Mouse (Mus musculus) urinary bladder, postnatal 14 days (tissue): Measurements from ENCODE around the gene Vwf.
A peak's percentile ranks its signal among the peaks of the same experiment; 100 is the strongest.

Experiments
- DNase-seq: peaks from one replicate; pipeline ENCODE4 v3.0.0; 2021; ENCODE audit warnings: low spot score

The Vwf gene

DNA sequence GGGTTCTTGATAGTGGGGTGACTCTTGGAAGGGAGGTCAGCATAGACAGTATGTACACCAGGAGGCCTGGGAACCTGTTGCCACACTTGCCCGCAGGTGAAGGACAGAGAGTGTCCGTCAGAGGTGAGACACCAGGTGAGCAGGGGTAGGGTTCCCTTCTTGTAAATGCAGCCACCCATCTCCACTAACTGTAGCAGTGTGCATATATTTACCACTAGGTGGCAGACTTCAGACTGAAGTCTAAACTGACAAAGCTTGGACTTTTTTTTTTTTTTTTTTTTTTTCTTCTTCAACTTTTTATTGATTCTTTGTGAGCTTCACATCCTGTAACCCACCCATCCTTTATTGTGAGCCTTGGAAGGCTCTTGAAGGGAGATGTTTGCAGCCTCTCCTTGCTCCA, 75.9 kb downstream of the Vwf start:
- no peak for DNase-seq

DNA sequence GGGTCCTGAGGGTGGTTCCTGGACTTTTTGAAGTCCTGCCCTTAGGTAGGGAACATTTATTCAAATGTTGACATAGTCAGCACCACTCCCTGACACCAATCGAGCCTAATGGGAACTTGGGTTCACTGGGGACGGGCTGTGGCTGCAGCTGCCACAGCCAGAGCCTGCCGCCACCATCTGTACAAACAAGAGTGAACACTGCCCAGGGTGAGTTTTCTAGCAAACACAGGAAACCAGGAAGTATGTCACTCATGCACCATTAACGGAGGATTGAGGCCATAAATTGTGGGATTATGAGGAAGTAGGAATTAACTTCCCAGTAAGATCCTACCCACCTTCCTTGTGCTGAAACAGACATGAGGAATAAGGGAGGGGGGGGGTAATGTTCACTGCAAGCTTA, 93.9 kb downstream of the Vwf start:
- no peak for DNase-seq

DNA sequence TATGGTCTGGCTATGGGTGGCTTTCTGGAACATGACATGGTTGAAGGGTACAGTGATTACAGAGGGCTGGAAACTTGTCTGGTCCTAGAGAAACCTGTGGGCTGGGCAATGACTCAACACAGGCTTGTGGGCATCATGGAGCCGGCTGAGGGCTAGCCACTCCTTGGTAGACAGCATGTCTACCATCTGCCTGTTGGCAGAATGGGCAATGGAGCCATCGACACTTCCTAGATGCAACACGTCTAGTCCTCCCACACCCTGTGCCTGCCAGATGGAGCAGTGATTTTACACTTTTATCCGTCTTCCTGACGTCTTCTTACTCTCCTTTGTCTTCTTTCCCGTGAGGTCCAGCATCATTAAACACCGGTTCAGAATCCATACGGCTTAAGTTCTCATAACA, 94.6 kb downstream of the Vwf start:
- no peak for DNase-seq

DNA sequence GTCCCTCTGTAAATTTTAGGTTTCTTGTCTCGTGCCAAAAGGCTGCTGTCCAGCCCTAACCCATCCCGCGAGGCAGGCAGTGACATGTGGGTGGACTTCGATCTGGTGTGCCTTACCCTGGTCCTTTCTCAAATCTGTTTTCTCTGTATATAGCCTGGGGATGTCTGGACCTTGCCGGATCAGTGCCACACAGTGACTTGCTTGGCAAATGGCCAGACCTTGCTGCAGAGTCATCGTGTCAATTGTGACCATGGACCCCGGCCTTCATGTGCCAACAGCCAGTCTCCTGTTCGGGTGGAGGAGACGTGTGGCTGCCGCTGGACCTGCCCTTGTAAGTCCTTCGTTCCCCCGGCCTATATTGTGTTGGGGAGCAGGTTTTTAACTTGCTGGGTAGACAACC, 102.4 kb downstream of the Vwf start:
- no peak for DNase-seq

DNA sequence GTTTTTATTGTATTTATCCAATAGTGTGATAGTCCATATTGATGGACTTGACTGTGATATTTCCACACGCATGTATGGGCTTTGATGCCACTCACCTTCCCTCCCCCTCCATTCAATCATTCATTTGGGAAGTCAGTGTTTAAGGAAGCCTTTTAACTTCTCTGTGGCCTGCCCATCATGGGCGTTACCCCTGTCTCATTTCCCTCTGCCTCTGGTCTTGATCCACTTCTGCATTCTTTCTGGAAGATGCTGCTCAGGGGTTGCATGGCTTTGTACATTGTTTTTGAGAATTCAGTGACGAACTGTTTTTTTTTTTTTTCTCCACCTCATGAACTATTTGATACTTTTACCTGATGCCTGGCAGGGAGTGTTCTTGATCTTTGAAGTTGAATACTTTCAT, 104.8 kb downstream of the Vwf start:
- DNase-seq, result no peak

DNA sequence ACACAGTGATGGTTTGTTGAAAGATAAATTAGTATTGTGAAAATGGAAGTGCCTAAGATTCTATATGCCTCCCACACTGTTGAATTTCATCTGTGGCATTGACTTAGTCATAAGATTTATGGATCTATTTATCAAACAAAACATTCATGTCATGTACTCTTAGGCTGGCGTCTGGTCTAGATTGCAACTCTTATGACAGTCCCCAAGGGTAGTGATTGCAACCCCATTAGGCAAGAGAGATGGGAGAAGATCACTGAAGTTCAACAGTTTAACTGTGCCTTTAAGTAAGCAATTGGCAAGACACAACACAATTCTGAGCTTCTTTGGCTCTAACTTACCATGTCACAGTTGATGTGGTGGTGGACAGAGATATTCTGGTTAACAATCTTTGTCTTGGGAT, 106.8 kb downstream of the Vwf start:
- no peak for DNase-seq

DNA sequence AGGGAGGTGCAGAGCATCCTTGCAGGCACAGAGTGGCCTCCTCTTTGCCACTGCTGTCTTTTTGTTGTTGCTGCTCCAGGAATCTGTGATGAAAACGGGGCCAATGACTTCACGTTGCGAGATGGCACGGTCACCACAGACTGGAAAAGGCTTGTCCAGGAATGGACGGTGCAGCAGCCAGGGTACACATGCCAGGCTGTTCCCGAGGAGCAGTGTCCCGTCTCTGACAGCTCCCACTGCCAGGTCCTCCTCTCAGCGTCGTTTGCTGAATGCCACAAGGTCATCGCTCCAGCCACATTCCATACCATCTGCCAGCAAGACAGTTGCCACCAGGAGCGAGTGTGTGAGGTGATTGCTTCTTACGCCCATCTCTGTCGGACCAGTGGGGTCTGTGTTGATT, 110.3 kb downstream of the Vwf start:
- no peak for DNase-seq

DNA sequence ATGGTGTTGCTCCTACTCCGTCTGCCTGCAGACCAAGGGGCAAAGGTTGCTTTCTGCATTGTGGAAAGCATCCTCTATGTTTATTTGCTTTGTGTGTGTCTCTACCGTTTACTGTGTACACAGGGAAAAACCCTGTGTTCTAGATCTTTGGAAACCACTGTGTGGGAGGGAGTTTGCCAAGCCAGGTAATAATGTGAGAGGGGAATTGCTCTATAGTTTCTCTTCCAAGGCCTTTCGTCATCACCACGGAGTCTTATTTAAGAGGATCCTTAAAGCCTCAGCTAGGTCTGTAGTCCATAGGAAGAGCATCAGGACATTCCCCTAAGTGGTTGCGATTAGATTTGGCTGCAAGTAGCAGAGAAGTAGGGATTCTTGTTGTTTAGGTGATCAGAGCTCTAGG, 111.4 kb downstream of the Vwf start:
- DNase-seq, result no peak

DNA sequence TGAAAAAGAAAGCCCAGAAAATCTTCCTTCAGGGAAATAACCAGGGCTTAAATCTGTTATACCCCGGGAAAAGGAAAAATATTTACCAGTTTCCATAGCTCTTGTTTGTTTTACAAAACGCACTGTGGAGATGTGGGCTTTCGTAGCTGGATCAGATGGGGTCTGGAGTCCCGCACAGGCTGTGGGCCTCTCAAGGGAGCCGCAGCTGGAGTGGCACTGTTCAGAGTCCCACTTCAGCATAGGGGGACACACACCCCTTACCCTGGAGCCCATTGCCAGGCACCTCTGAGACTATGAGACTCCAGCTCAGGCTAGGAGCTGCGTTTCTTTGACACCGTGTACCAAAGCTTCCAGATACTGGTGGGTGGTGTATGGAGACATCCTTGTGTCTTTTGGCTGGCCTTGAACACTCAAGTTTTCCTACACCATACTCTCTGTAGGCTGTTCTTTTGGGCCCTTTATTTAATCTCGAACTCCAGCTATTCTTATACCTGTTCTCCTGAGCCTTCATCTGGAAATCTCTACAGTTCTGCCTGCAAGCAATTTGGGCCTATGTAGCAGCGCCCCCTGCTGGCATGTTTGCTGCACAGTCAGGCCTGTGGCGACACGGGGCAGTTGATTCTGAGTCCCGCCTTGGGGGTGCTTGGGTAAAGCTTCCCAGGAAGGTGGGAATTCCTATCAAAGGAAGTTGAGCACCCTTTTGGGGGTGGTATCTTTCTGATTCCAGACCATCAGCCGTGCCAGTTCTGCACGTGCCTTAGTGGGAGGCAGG, 114.7 kb downstream of the Vwf start:
- DNase-seq, result peak; percentile 77

DNA sequence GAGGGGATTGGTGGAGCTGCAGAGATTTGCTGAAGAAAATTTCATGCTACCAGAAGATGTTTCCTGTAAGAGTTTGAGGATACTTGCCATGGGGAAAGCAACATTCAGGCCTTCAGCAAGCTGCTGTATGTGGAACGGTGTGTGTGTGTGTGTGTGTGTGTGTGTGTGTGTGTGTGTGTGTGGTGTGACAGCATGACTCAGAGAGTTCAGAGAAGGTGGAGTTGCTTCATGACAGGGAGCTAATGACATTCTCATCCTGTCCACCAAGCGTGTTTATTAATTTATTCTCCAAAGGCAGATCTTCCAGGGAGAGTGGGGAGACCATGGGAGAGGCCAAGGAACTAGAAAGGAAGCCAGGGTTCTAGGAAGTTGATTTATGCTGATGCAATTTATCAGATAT, 117.3 kb downstream of the Vwf start:
- no peak for DNase-seq

DNA sequence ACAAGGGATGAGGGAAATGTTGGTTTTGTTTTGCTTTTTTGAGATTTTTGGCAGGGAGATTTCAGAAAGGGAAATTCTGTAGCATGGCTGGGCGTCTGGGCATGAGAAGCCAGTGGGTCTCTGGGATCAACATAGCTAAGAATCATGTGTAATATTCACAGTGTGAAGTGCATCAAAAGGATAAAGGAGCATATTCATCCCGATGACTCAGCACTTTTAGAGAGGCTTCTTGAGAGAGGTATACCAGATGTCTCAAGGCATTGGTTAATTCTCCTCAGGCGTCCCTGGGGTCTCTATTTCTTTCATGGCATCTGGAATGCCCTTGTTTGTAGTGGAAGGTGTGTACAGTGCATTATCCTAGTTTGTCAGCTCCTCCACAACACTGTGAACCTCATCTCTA, 125.3 kb downstream of the Vwf start:
- DNase-seq, result no peak

DNA sequence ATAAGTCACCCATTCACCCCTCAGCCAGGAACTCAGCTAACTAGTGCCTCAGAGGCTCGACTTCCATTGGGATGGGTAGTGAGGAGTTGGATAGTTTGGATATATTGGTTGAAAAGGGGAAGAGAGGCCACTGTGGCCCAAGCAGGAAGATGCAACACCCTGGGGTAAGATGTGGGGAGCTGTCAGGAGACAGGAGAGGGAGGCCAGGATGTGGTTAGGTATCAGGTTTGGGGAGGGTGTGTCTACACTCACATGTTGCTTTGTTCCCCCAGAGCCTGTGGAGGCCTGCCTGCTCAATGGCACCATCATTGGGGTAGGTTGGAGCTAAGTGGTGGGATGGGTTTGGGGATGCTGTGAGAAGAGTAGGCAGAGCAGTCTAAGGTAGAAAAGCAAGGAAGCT, 131.9 kb downstream of the Vwf start:
- no peak for DNase-seq

DNA sequence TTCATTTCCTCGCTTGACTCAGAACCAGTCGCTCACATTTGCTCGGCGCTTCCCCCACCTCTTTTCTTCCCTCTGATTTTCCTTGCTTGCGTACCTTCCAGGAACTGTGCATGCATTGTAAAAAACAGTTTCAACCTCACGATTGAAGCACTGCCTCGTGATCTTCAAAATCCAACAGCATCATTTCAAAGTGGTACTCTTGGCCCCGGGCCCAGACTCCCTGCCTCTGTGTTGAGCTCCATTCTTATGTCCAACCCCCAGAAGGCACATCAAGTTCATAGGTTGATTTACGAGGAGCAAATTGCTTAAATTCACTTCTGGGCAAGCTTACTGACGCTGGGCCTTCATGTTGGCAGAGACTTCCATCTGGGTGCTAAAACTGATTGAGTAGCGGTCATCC, 134.0 kb downstream of the Vwf start:
- no peak for DNase-seq

DNA sequence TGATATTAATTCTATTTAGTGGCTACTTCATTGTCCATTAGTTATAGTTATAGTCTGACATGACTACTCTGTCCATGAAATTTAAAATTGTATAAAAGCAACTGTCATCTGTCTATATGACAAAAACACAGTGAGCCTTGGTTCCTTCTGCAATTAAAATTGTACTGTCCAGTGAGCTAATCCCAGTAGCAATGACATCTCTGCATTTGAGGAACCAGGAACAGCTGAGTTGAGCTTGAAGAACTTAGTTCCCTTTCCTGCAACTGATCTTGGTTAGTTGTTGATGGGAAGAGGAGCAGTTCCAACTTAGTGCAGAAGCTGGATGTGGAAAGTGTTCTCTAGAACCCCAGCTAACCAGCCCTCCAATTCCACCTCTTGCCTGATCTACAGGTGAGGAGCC, 138.8 kb downstream of the Vwf start:
- DNase-seq, result no peak

DNA sequence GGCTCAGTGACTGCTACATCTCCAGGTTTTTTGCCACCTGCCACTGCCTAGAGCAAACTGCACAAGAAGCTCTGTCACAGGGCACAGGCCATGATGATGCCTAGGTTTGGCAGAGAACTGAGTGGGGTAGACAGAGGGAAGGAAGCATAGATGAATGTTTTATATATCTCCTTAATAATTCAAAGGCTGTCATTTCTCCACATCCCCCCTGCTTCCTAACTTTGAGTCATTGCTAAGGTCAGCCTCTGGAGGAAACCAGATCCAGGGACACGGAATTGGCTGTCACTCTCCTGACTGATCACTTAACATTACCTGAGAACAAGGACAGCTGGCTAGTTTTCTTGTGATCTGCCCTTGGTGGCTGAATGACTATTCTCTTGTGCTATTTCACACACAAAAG, 141.4 kb downstream of the Vwf start:
- DNase-seq, result no peak

DNA sequence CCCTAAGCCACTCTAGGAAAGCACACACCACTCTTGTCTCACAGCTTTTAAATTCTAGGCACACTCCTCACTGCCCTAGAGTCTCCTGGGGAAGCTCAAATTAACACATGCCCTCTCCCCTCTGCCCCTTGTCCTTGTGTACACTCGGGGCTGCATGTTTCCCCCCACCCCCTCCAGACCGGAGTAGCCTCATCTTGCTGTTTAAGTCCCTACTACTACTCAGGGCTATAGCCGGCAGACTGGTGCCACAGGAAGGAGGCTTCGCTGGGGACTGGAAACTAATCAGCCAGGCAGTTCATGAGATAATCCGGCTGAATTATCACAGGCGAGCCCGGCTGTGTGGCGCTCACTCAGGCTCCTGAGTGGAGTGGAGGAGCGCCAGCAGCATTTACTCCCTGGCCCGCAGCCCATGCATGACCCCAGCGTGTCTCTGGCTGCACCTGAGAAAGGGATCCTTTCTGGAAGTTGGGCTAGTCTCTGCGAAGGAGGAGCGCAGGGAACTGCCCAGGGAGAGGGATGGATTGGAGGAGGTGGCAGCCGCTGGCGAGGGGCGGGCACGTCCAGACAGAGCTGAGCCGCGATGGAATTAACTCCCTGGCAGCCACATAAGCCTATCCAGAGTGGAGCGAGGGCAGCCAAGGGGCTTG, 143.6 kb downstream of the Vwf start, which contains the start of gene Ano2:
Ano2 (plus strand) TSS at position 363 of the 647 bp plus-strand sequence.
- peak; percentile 10 for DNase-seq

DNA sequence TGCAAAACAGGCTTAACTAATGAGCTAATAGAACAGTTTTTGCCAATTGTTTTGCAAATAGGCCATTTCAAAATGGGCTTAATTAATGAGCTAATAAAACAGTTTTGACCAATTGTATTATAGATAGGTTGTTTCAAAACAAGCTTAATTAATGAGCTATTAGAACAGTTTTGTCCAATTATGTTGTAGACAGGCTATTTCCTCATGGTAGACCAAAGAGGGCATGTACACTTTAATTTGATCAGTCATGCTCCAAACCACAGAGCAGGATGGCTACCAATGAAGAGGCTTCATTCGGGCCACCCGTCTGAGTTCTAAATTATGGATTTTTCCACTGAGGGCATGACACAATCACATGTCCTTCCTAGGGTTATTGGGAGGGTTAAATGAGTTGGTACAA, 154.6 kb downstream of the Vwf start:
- DNase-seq, result no peak

DNA sequence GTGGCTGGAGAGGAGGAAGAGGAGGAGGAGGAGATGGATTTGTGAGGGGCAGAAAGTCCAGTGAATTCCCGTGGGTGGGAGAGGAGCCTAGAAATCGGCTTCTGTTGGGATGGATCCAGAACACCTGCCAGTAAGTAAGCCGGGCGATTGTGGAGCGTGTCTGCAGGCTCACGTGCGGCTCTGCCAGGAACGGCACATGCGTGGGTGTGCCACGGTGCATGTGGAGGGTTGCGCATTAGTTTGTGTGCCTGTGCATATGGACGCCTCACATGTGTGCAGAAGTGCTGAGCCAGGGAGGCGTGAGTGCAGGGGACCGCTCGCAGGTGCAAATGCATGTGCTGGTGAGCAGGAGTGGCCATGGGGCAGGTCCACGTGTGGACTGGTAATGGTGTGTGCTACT, 164.7 kb downstream of the Vwf start:
- no peak for DNase-seq

DNA sequence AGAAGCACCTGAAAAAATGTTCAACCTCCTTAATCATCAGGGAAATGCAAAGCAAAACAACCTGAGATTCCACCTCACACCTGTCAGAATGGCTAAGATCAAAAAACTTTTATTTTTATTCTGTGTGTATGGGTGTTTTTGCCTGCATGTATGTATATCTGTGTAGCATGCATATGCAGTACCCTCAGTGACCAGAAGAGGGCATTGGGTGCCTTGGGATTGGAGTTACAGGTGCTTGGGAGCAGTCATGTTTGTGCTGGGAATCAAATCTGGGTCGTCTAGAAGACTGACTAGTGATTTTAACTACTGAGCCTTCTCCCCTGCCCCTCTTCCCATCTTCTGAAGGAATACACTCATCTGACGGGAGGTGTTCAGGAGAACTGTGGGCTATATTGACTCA, 179.8 kb downstream of the Vwf start:
- DNase-seq, result no peak

DNA sequence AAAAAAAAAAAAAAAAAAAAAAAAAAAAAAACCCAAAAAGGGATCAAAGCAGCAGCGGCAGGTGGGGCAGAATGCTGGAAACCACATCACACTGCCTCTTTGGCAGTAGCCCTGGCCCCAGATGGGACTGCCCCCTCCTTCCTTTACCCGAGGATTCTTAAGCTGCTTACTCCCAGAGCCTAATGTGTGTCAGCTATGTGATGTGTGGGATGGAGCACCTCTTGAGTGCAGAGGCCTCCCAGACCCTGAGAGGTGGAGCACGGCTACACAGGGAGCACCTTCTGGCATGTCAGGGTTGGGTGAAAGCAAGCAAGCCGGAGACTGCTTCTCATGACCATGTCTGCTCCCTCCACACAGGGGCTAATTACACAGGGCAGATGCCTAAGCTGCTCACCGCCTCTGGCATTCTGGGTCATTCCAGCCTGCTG, 180.9 kb downstream of the Vwf start:
- DNase-seq, result no peak

DNA sequence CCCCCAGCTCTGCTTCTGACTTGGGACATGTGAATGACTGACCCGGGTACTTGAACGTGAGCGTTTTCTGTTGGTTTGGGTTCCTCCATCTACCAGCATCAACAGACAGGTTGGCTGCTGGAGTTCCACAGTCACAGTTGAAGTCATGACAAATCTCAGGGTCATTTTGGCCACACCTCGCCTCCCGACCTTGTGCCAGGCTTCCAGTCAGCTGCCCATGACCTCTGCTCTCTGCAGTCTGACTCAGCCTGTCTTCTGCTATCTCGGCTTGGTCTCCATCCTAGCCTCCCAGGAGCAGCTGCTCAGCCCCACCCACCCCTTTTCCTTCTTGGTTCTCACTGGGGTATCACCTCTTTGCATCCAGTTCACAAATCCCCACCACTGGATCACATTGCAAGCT, 182.9 kb downstream of the Vwf start:
- no peak for DNase-seq

DNA sequence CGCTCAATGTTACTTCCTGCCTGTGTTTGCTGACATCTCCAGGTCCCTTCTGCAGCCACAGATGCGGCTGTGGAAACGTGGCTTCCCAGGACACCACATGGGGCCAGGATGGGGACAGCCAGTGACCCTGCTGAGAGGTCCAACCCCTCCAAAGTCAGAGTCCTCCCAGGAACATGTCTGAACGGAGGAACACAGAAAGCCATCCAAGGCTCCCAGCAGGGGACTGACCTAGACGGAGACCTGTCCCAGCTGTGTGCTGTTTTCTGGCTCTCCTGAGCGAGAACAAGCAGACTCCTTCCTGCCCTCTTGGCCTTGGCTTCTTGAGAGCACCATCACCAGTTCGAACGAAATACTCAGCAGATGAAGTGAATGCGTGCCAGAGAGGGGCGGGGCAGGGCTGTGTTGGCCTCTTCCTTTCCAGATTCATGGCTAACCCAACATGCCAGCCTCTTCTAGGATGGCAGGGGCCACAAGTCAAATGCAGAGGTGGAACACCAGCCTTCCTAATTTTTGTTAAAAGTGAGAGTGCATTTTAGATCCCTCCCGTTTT, 183.5 kb downstream of the Vwf start:
- no peak for DNase-seq
